Mouse (Mus musculus): Measurements from ENCODE around the gene Atp6v0e2.

- no peak for TF ChIP-seq CTCF (IDR thresholded peaks at IDR 0.05; ENCODE audit: low read depth)
- no peak for TF ChIP-seq EP300 (IDR thresholded peaks at IDR 0.05; ENCODE audit: low read depth)
Measured at GRCm38 (mm10) chr6:48573280-48573679, 35.9 kb downstream of the Atp6v0e2 start.
